Mouse (Mus musculus) C2C12 (cell line): Measurements from ENCODE around the gene Slc12a5.

Experiments used
- CEBPB ChIP-seq: IDR thresholded peaks from one replicate; pipeline ENCODE4 v1.6.1; 2011; ENCODE audit warnings: low read depth, mild to moderate bottlenecking, control low read depth, moderate library complexity
- CTCF ChIP-seq: IDR thresholded peaks from one replicate; pipeline ENCODE4 v1.5.1; 2011; ENCODE audit not compliant: control insufficient read depth, insufficient read depth, insufficient read length
- FOSL1 ChIP-seq: IDR thresholded peaks from one replicate; pipeline ENCODE4 v1.8.0; 2011; ENCODE audit warnings: mild to moderate bottlenecking, low read length; ENCODE audit not compliant: poor library complexity, insufficient read depth, severe bottlenecking
- MAX ChIP-seq: IDR thresholded peaks from one replicate; pipeline ENCODE4 v1.6.1; 2011; ENCODE audit warnings: mild to moderate bottlenecking, control low read depth
- MYOD1 ChIP-seq: IDR thresholded peaks from one replicate; pipeline ENCODE4 v1.6.1; 2011; ENCODE audit warnings: low read depth; ENCODE audit not compliant: control insufficient read depth, insufficient read length
- USF1 ChIP-seq: IDR thresholded peaks from one replicate; pipeline ENCODE4 v1.6.1; 2011; ENCODE audit warnings: low read depth, mild to moderate bottlenecking, control low read depth, moderate library complexity

GRCm38 (mm10) chr2:165020490-165020889 is 59.9 kb downstream of the Slc12a5 start:
- no peak for TF ChIP-seq MYOD1
- no peak for TF ChIP-seq CTCF
- no peak for TF ChIP-seq MAX
- no peak for TF ChIP-seq USF1
- no peak for TF ChIP-seq CEBPB
- TF ChIP-seq FOSL1: no peak
